Mouse (Mus musculus) C2C12 (cell line): ENCODE measurements around the gene Mettl16.

Source experiments
- CTCF ChIP-seq: IDR thresholded peaks from one replicate; pipeline ENCODE4 v1.5.1; 2011; ENCODE audit not compliant: control insufficient read depth, insufficient read depth, insufficient read length
- MAX ChIP-seq: IDR thresholded peaks from one replicate; pipeline ENCODE4 v1.6.1; 2011; ENCODE audit warnings: mild to moderate bottlenecking, control low read depth
- USF1 ChIP-seq: IDR thresholded peaks from one replicate; pipeline ENCODE4 v1.6.1; 2011; ENCODE audit warnings: low read depth, mild to moderate bottlenecking, control low read depth, moderate library complexity

- TF ChIP-seq CTCF (no peak), MAX (no peak), USF1 (no peak)
Observed at GRCm38 (mm10) chr11:74843435-74843714, 72.7 kb downstream of the Mettl16 start.
